Mouse (Mus musculus) hindbrain, embryonic 15.5 days (tissue): ENCODE data around the gene Sgms2. TPM values are rescaled to one million over a fixed set of nuclear protein-coding genes. Genes with fewer than 3 reads are reported as not detected.

ENCODE experiments used
- ATAC-seq: fragments of 200-750 bp; cut with Nextera tagmentation; 2 replicates; pipeline ENCODE4 v1.8.0; 2017; ENCODE audit warnings: low read depth, moderate number of reproducible peaks, moderate TSS enrichment; ENCODE audit not compliant: low FRiP score
- H3K27ac ChIP-seq: fragments of 300-500 bp; sonication (generic); replicated peaks from 2 replicates; pipeline ENCODE4 v1.5.1; 2015; ENCODE audit warnings: mild to moderate bottlenecking, inconsistent platforms
- H3K27me3 ChIP-seq: fragments of 300-500 bp; sonication (generic); 2 replicates; pipeline ENCODE4 v1.6.1; 2015; ENCODE audit warnings: control low read depth, inconsistent platforms
- H3K36me3 ChIP-seq: fragments of 300-500 bp; sonication (generic); 2 replicates; pipeline ENCODE4 v1.6.1; 2015; ENCODE audit warnings: control low read depth, inconsistent platforms
- H3K4me1 ChIP-seq: fragments of 300-500 bp; sonication (generic); replicated peaks from 2 replicates; pipeline ENCODE4 v1.6.1; 2015; ENCODE audit warnings: control low read depth, inconsistent platforms
- H3K4me2 ChIP-seq: fragments of 300-500 bp; sonication (generic); 2 replicates; pipeline ENCODE4 v1.6.1; 2015; ENCODE audit warnings: moderate library complexity, mild to moderate bottlenecking, inconsistent platforms
- H3K4me3 ChIP-seq: fragments of 300-500 bp; sonication (generic); 2 replicates; pipeline ENCODE4 v1.5.1; 2015; ENCODE audit warnings: mild to moderate bottlenecking, inconsistent platforms
- H3K9ac ChIP-seq: fragments of 300-500 bp; sonication (generic); 2 replicates; pipeline ENCODE4 v1.6.1; 2015; ENCODE audit warnings: inconsistent platforms
- H3K9me3 ChIP-seq: fragments of 300-500 bp; sonication (generic); 2 replicates; pipeline ENCODE4 v1.6.1; 2016; ENCODE audit warnings: control low read depth, inconsistent platforms
- WGBS: fragments of 180-500 bp; shearing (Covaris S2); methylation state at CpG from one replicate; pipeline ENCODE4 v1.1.7; 2015; 5-methylcytosine and 5-hydroxymethylcytosine counted together
- polyA plus RNA-seq: library from polyadenylated mRNA; unstranded; fragments of >200 nt; fragmentation: Nextera tagmentation; extraction: Ambion mirVana; gene quantifications from 2 replicates; pipeline ENCODE4 v1.2.1, GENCODE M21; 2015

Gene Sgms2
- polyA plus RNA-seq, 1 experiment from 2014 or later, result 2.4 TPM

GRCm38 (mm10) chr3:131299078-131299477 is 192.1 kb downstream of the Sgms2 start:
- Histone ChIP-seq H3K9me3 (no peaks in the 10 kb centered on the region), H3K4me1 (peaks cover 13% of the 10 kb centered on the region), H3K4me3 (no peak overlapping the region), H3K9ac (no peak overlapping the region), H3K4me2 (no peak overlapping the region), H3K36me3 (no peaks in the 10 kb centered on the region), H3K27me3 (no peaks in the 10 kb centered on the region), H3K27ac (no peak overlapping the region)
- ATAC-seq, result no peak
- 84% methylated on average over 9 of the region's 9 CpGs for WGBS

- WGBS, result 89% methylated on average over 7 of the region's 7 CpGs
- peaks cover 8% of the 10 kb centered on the region for H3K4me1 ChIP-seq
- peaks cover under 1% of the 10 kb centered on the region; the same call in 1 of the 2 replicates for H3K36me3 ChIP-seq
- no peak for ATAC-seq
- no peaks in the 10 kb centered on the region for H3K9me3 ChIP-seq
- H3K27ac ChIP-seq, result no peak overlapping the region
- H3K4me2 ChIP-seq, result no peak overlapping the region
- no peaks in the 10 kb centered on the region for H3K27me3 ChIP-seq
- H3K9ac ChIP-seq, result no peak overlapping the region
- H3K4me3 ChIP-seq, result no peak overlapping the region
These were observed 194.3 kb downstream of the Sgms2 start for GRCm38 (mm10) chr3:131296893-131297292.

GRCm38 (mm10) chr3:131295513-131296200 is 195.6 kb downstream of the Sgms2 start:
- H3K36me3 ChIP-seq, result peaks cover 5% of the 10 kb centered on the region; the same call in 1 of the 2 replicates
- no peak overlapping the region for H3K27ac ChIP-seq
- H3K27me3 ChIP-seq, result no peaks in the 10 kb centered on the region
- 91% methylated on average over 12 of the region's 12 CpGs for WGBS
- no peak overlapping the region for H3K9ac ChIP-seq
- H3K4me1 ChIP-seq, result no peaks in the 10 kb centered on the region
- ATAC-seq, result no peak
- no peaks in the 10 kb centered on the region for H3K9me3 ChIP-seq
- H3K4me3 ChIP-seq, result no peak overlapping the region
- no peak overlapping the region for H3K4me2 ChIP-seq

- ATAC-seq, result no peak
- no peak overlapping the region for H3K9ac ChIP-seq
- no peak overlapping the region for H3K27ac ChIP-seq
- no peak overlapping the region for H3K4me3 ChIP-seq
- no peaks in the 10 kb centered on the region for H3K4me1 ChIP-seq
- WGBS, result 59% methylated on average over 3 of the region's 3 CpGs
- peaks cover 5% of the 10 kb centered on the region; the same call in 1 of the 2 replicates for H3K36me3 ChIP-seq
- no peaks in the 10 kb centered on the region for H3K9me3 ChIP-seq
- no peak overlapping the region for H3K4me2 ChIP-seq
- no peaks in the 10 kb centered on the region for H3K27me3 ChIP-seq
These were observed 196.7 kb downstream of the Sgms2 start for GRCm38 (mm10) chr3:131294503-131294902.

GRCm38 (mm10) chr3:131292959-131293358 is 198.3 kb downstream of the Sgms2 start:
- H3K9ac ChIP-seq, result no peak overlapping the region
- H3K4me1 ChIP-seq, result no peaks in the 10 kb centered on the region
- no peak overlapping the region for H3K4me2 ChIP-seq
- H3K4me3 ChIP-seq, result no peak overlapping the region
- no peaks in the 10 kb centered on the region for H3K9me3 ChIP-seq
- H3K36me3 ChIP-seq, result peaks cover 5% of the 10 kb centered on the region; the same call in 1 of the 2 replicates
- ATAC-seq, result no peak
- H3K27ac ChIP-seq, result no peak overlapping the region
- 77% methylated on average over 3 of the region's 3 CpGs for WGBS
- no peaks in the 10 kb centered on the region for H3K27me3 ChIP-seq

- no peak for ATAC-seq
These were observed 198.9 kb downstream of the Sgms2 start for GRCm38 (mm10) chr3:131292349-131292748.

GRCm38 (mm10) chr3:131291890-131292289 is 199.3 kb downstream of the Sgms2 start:
- H3K4me2 ChIP-seq, result no peak overlapping the region
- 86% methylated on average over 4 of the region's 4 CpGs for WGBS
- H3K4me1 ChIP-seq, result no peaks in the 10 kb centered on the region
- no peak overlapping the region for H3K4me3 ChIP-seq
- ATAC-seq, result no peak
- H3K27me3 ChIP-seq, result no peaks in the 10 kb centered on the region
- H3K27ac ChIP-seq, result no peak overlapping the region
- no peak overlapping the region for H3K9ac ChIP-seq
- H3K9me3 ChIP-seq, result no peaks in the 10 kb centered on the region
- H3K36me3 ChIP-seq, result peaks cover 5% of the 10 kb centered on the region; the same call in 1 of the 2 replicates

More at GRCm38 (mm10) chr3:131292349-131292748, 198.9 kb downstream of the Sgms2 start:
- H3K27ac ChIP-seq, result no peak overlapping the region
- peaks cover 5% of the 10 kb centered on the region; the same call in 1 of the 2 replicates for H3K36me3 ChIP-seq
- no peak overlapping the region for H3K9ac ChIP-seq
- no peak overlapping the region for H3K4me2 ChIP-seq
- no peak overlapping the region for H3K4me3 ChIP-seq
- no peaks in the 10 kb centered on the region for H3K4me1 ChIP-seq
- no peaks in the 10 kb centered on the region for H3K9me3 ChIP-seq
- H3K27me3 ChIP-seq, result no peaks in the 10 kb centered on the region
- 98% methylated on average over 2 of the region's 2 CpGs for WGBS

GRCm38 (mm10) chr3:131274151-131274550 is 217.1 kb downstream of the Sgms2 start:
- Histone ChIP-seq H3K4me1 (peaks cover 8% of the 10 kb centered on the region), H3K27me3 (peaks cover 5% of the 10 kb centered on the region; the same call in 1 of the 2 replicates), H3K27ac (no peak overlapping the region), H3K9ac (no peak overlapping the region), H3K36me3 (no peaks in the 10 kb centered on the region), H3K4me2 (no peak overlapping the region), H3K9me3 (no peaks in the 10 kb centered on the region), H3K4me3 (no peak overlapping the region)
- no peak for ATAC-seq
- WGBS, result 91% methylated on average over 4 of the region's 4 CpGs

- ATAC-seq, result no peak
- Histone ChIP-seq H3K4me1 (peaks cover 8% of the 10 kb centered on the region), H3K27me3 (peaks cover 5% of the 10 kb centered on the region; the same call in 1 of the 2 replicates), H3K9ac (peak overlapping the region; percentile 53), H3K4me3 (peak overlapping the region; percentile 60), H3K27ac (no peak overlapping the region), H3K36me3 (no peaks in the 10 kb centered on the region), H3K9me3 (no peaks in the 10 kb centered on the region), H3K4me2 (peak overlapping the region; percentile 74)
- WGBS, result 67% methylated on average over 10 of the region's 10 CpGs
These were observed 218.7 kb downstream of the Sgms2 start for GRCm38 (mm10) chr3:131272374-131273100.

GRCm38 (mm10) chr3:131271559-131272373 is 219.4 kb downstream of the Sgms2 start, which contains the start of gene Hadh:
Gene Hadh (minus strand): TSS chr3:131272101.
- Histone ChIP-seq H3K27me3 (peaks cover 5% of the 10 kb centered on the region; the same call in 1 of the 2 replicates), H3K36me3 (no peaks in the 10 kb centered on the region), H3K4me2 (peak within 1 kb of the TSS; percentile 74), H3K4me3 (peak within 1 kb of the TSS; percentile 60), H3K9me3 (no peaks in the 10 kb centered on the region), H3K27ac (peak within 1 kb of the TSS; percentile 46; the same call in 1 of the 2 replicates), H3K9ac (peak within 1 kb of the TSS; percentile 53), H3K4me1 (peaks cover 8% of the 10 kb centered on the region)
- WGBS, result under 1% methylated on average over 51 of the region's 54 CpGs
- ATAC-seq, result peak; percentile 93

- no peak for ATAC-seq
These were observed 220.1 kb downstream of the Sgms2 start for GRCm38 (mm10) chr3:131271157-131271556.

More at GRCm38 (mm10) chr3:131271157-131271556, 220.1 kb downstream of the Sgms2 start:
- Histone ChIP-seq H3K27me3 (peaks cover 5% of the 10 kb centered on the region; the same call in 1 of the 2 replicates), H3K4me1 (peaks cover 8% of the 10 kb centered on the region), H3K9ac (no peak overlapping the region), H3K4me3 (peak overlapping the region; percentile 60), H3K4me2 (peak overlapping the region; percentile 74), H3K36me3 (no peaks in the 10 kb centered on the region), H3K9me3 (no peaks in the 10 kb centered on the region), H3K27ac (no peak overlapping the region)
- WGBS, result 12% methylated on average over 8 of the region's 8 CpGs
